Mouse (Mus musculus): ENCODE results near the gene Slc9a3r1. TPM values are rescaled to one million over a fixed set of nuclear protein-coding genes. Genes with fewer than 3 reads are reported as not detected.

Gene Slc9a3r1
- polyA plus RNA-seq, 1 experiment from 2014 or later = 98.7 TPM

- no peaks in the 10 kb centered on the region for H3K27me3 ChIP-seq
- no peak for TF ChIP-seq CTCF (IDR thresholded peaks at IDR 0.05)
- no peak for ATAC-seq
- CTCF ChIA-PET = no interaction called here
- DNase-seq (ENCODE audit: low read depth, low spot score) = no peak
- POLR2A ChIA-PET = no interaction called here
- in situ Hi-C loops (cut with MboI; ENCODE audit: low pct_unique_long_range_greater_than_20kb) = no loop called here
Measured at GRCm38 (mm10) chr11:115222570-115222969, 59.4 kb downstream of the Slc9a3r1 start.

GRCm38 (mm10) chr11:115223451-115223850 lies 60.3 kb downstream of the Slc9a3r1 start:
- in situ Hi-C loops (cut with MboI; ENCODE audit: low pct_unique_long_range_greater_than_20kb) = no loop called here
- no peak for ATAC-seq
- CTCF ChIA-PET = no interaction called here
- no peak for DNase-seq (ENCODE audit: low read depth, low spot score)
- POLR2A ChIA-PET = interaction anchor here (0.5 kb wide), 1 partner anchor 313 kb away, joined by 4 read pairs; no protein-coding TSS in a partner anchor
- H3K27me3 ChIP-seq = no peaks in the 10 kb centered on the region
- no peak for TF ChIP-seq CTCF (IDR thresholded peaks at IDR 0.05)

- ATAC-seq (no peak), DNase-seq (ENCODE audit: low read depth, low spot score) (no peak)
- POLR2A ChIA-PET = no interaction called here
- in situ Hi-C loops (cut with MboI; ENCODE audit: low pct_unique_long_range_greater_than_20kb) = no loop called here
- no peaks in the 10 kb centered on the region for H3K27me3 ChIP-seq
- TF ChIP-seq CTCF (IDR thresholded peaks at IDR 0.05) = no peak
- CTCF ChIA-PET = no interaction called here
Measured at GRCm38 (mm10) chr11:115223877-115224276, 60.7 kb downstream of the Slc9a3r1 start.

GRCm38 (mm10) chr11:115224889-115225288 lies 61.7 kb downstream of the Slc9a3r1 start:
- in situ Hi-C loops (cut with MboI; ENCODE audit: low pct_unique_long_range_greater_than_20kb) = no loop called here
- no peaks in the 10 kb centered on the region for H3K27me3 ChIP-seq
- POLR2A ChIA-PET = no interaction called here
- DNase-seq (ENCODE audit: low read depth, low spot score) (no peak), ATAC-seq (no peak)
- CTCF ChIA-PET = interaction anchor here (0.8 to 2.6 kb wide), 6 partner anchors 12 to 36 kb away, joined by 3 to 9 read pairs (median 4); no protein-coding TSS in a partner anchor
- TF ChIP-seq CTCF (IDR thresholded peaks at IDR 0.05) = no peak

GRCm38 (mm10) chr11:115225301-115225700 lies 62.2 kb downstream of the Slc9a3r1 start:
- in situ Hi-C loops (cut with MboI; ENCODE audit: low pct_unique_long_range_greater_than_20kb) = no loop called here
- H3K27me3 ChIP-seq = no peaks in the 10 kb centered on the region
- ATAC-seq (no peak), DNase-seq (ENCODE audit: low read depth, low spot score) (no peak)
- no peak for TF ChIP-seq CTCF (IDR thresholded peaks at IDR 0.05)
- ChIA-PET CTCF (interaction anchor here (0.8 to 2.6 kb wide), 6 partner anchors 12 to 36 kb away, joined by 3 to 9 read pairs (median 4); no protein-coding TSS in a partner anchor), POLR2A (no interaction called here)

- no peak for DNase-seq (ENCODE audit: low read depth, low spot score)
- ChIA-PET CTCF (interaction anchor here (2.6 kb wide), 1 partner anchor 10 kb away, joined by 9 read pairs; no protein-coding TSS in a partner anchor), POLR2A (interaction anchor here (0.9 kb wide), 1 partner anchor 11 kb away, joined by 3 read pairs; no protein-coding TSS in a partner anchor)
- ATAC-seq = no peak
- H3K27me3 ChIP-seq = no peaks in the 10 kb centered on the region
- no peak for TF ChIP-seq CTCF (IDR thresholded peaks at IDR 0.05)
- in situ Hi-C loops (cut with MboI; ENCODE audit: low pct_unique_long_range_greater_than_20kb) = no loop called here
Measured at GRCm38 (mm10) chr11:115226811-115227491, 63.8 kb downstream of the Slc9a3r1 start.

GRCm38 (mm10) chr11:115227640-115228039 lies 64.5 kb downstream of the Slc9a3r1 start:
- no peak for ATAC-seq
- in situ Hi-C loops (cut with MboI; ENCODE audit: low pct_unique_long_range_greater_than_20kb) = no loop called here
- DNase-seq (ENCODE audit: low read depth, low spot score) = no peak
- CTCF ChIA-PET = no interaction called here
- H3K27me3 ChIP-seq = no peaks in the 10 kb centered on the region
- no peak for TF ChIP-seq CTCF (IDR thresholded peaks at IDR 0.05)
- POLR2A ChIA-PET = no interaction called here

- TF ChIP-seq CTCF (IDR thresholded peaks at IDR 0.05) = no peak
- POLR2A ChIA-PET = no interaction called here
- H3K27me3 ChIP-seq = no peaks in the 10 kb centered on the region
- CTCF ChIA-PET = interaction anchor here (1.2 kb wide), 1 partner anchor 11 kb away, joined by 3 read pairs; no protein-coding TSS in a partner anchor
- DNase-seq (ENCODE audit: low read depth, low spot score) (no peak), ATAC-seq (no peak)
- in situ Hi-C loops (cut with MboI; ENCODE audit: low pct_unique_long_range_greater_than_20kb) = no loop called here
Measured at GRCm38 (mm10) chr11:115228430-115228829, 65.3 kb downstream of the Slc9a3r1 start.

GRCm38 (mm10) chr11:115229021-115229930 lies 66.1 kb downstream of the Slc9a3r1 start:
- POLR2A ChIA-PET = no interaction called here
- DNase-seq (ENCODE audit: low read depth, low spot score) (no peak), ATAC-seq (no peak)
- CTCF ChIA-PET = interaction anchor here (1.2 to 1.3 kb wide), 2 partner anchors 12 to 16 kb away, joined by 3 read pairs; no protein-coding TSS in a partner anchor
- TF ChIP-seq CTCF (IDR thresholded peaks at IDR 0.05) = no peak
- in situ Hi-C loops (cut with MboI; ENCODE audit: low pct_unique_long_range_greater_than_20kb) = no loop called here
- H3K27me3 ChIP-seq = no peaks in the 10 kb centered on the region

Other genes starting within 250 kb of the Slc9a3r1 start
- gene Cd300lb, start 229.0 kb upstream of the Slc9a3r1 start, polyA plus RNA-seq (2021) = 0.03 TPM
- gene Cd300c, start 194.2 kb upstream of the Slc9a3r1 start, polyA plus RNA-seq (2021) = not detected
- gene Cd300ld, start 173.4 kb upstream of the Slc9a3r1 start, polyA plus RNA-seq (2021) = 0.08 TPM
- 0.14 TPM for gene Cd300c2, start 161.5 kb upstream of the Slc9a3r1 start, polyA plus RNA-seq (2021)
- not detected for gene Cd300ld2, start 147.1 kb upstream of the Slc9a3r1 start, polyA plus RNA-seq (2021)
- not detected for gene Cd300ld4, start 136.3 kb upstream of the Slc9a3r1 start, polyA plus RNA-seq (2021)
- not detected for gene Cd300ld5, start 125.6 kb upstream of the Slc9a3r1 start, polyA plus RNA-seq (2021)
- gene Cd300ld3, start 114.9 kb upstream of the Slc9a3r1 start, polyA plus RNA-seq (2021) = not detected
- 0.04 TPM for gene Cd300e, start 101.2 kb upstream of the Slc9a3r1 start, polyA plus RNA-seq (2021)
- 0.35 TPM for gene Rab37, start 71.9 kb upstream of the Slc9a3r1 start, polyA plus RNA-seq (2021)
- not detected for gene Cd300lf, start 29.3 kb upstream of the Slc9a3r1 start, polyA plus RNA-seq (2021)
- gene Tmem104, start 24.1 kb downstream of the Slc9a3r1 start, polyA plus RNA-seq (2021) = 10.2 TPM
- gene Nat9, start 24.5 kb downstream of the Slc9a3r1 start, polyA plus RNA-seq (2021) = 28.0 TPM
- gene Grin2c, start 103.9 kb downstream of the Slc9a3r1 start, polyA plus RNA-seq (2021) = not detected
- gene Fdxr, start 113.7 kb downstream of the Slc9a3r1 start, polyA plus RNA-seq (2021) = 7.1 TPM
- 0.05 TPM for gene Fads6, start 134.3 kb downstream of the Slc9a3r1 start, polyA plus RNA-seq (2021)
- not detected for gene Otop2, start 143.8 kb downstream of the Slc9a3r1 start, polyA plus RNA-seq (2021)
- gene Ush1g, start 158.7 kb downstream of the Slc9a3r1 start, polyA plus RNA-seq (2021) = 0.32 TPM
- gene Otop3, start 171.4 kb downstream of the Slc9a3r1 start, polyA plus RNA-seq (2021) = not detected
- 15.3 TPM for gene Hid1, start 204.4 kb downstream of the Slc9a3r1 start, polyA plus RNA-seq (2021)
- gene Cdr2l, start 218.6 kb downstream of the Slc9a3r1 start, polyA plus RNA-seq (2021) = 21.3 TPM
- gene Mrpl58, start 240.4 kb downstream of the Slc9a3r1 start, polyA plus RNA-seq (2021) = 99.9 TPM